Mouse (Mus musculus) ES-E14 (cell line): ENCODE measurements around the gene Leng9. TPM values are rescaled to one million over a fixed set of nuclear protein-coding genes. Genes with fewer than 3 reads are reported as not detected.

ENCODE experiments used
- DNase-seq: peaks from one replicate; pipeline ENCODE4 v3.0.0-alpha.2; 2013; ENCODE audit warnings: low read depth, low spot score
- H3K27ac ChIP-seq: 2 replicates; pipeline ENCODE4 v1.5.1; 2012; ENCODE audit warnings: low read depth, mild to moderate bottlenecking, low read length, moderate library complexity, mixed read lengths; ENCODE audit not compliant: poor library complexity, insufficient read depth, severe bottlenecking
- H3K36me3 ChIP-seq: 2 replicates; pipeline ENCODE4 v1.6.1; 2012; ENCODE audit warnings: mild to moderate bottlenecking, low read length, moderate library complexity, mixed read lengths; ENCODE audit not compliant: control insufficient read depth, poor library complexity, insufficient read depth, severe bottlenecking
- H3K4me1 ChIP-seq, 2 experiments: fragments of 150-350 bp in 1 of 2; sonication (generic) in 1 of 2; 2 replicates each; pipeline ENCODE4 v1.6.1; 2012; ENCODE audit warnings: low read length in 2 of 2, mild to moderate bottlenecking in 1 of 2, mixed read lengths in 1 of 2; ENCODE audit not compliant: control insufficient read depth in 2 of 2, insufficient read depth in 2 of 2, poor library complexity in 1 of 2
- H3K4me3 ChIP-seq, 2 experiments: fragments of 150-350 bp in 1 of 2; sonication (generic) in 1 of 2; 2 replicates each; pipeline ENCODE4 v1.5.1; 2012; ENCODE audit warnings: low read length in 2 of 2, low read depth in 1 of 2, mild to moderate bottlenecking in 1 of 2, mixed read lengths in 1 of 2; ENCODE audit not compliant: insufficient read depth in 1 of 2, poor library complexity in 1 of 2, severe bottlenecking in 1 of 2
- H3K9ac ChIP-seq: 2 replicates; pipeline ENCODE4 v1.6.1; 2012; ENCODE audit warnings: low read depth, mild to moderate bottlenecking, low read length, mixed read lengths; ENCODE audit not compliant: poor library complexity, insufficient read depth, severe bottlenecking
- H3K9me3 ChIP-seq: fragments of 150-350 bp; sonication (generic); 2 replicates; pipeline ENCODE4 v1.6.1; 2012; ENCODE audit warnings: low read depth, mild to moderate bottlenecking, low read length; ENCODE audit not compliant: control insufficient read depth, insufficient read depth
- CHD2 ChIP-seq: IDR thresholded peaks from 2 replicates; pipeline ENCODE4 v1.6.1; 2014; ENCODE audit warnings: mild to moderate bottlenecking, low read depth, low read length, inconsistent platforms
- HCFC1 ChIP-seq: IDR thresholded peaks from 2 replicates; pipeline ENCODE4 v1.6.1; 2012; ENCODE audit warnings: low read length, inconsistent platforms, borderline replicate concordance; ENCODE audit not compliant: insufficient read depth
- MAFK ChIP-seq: IDR thresholded peaks from 2 replicates; pipeline ENCODE4 v1.6.1; 2014; ENCODE audit warnings: mild to moderate bottlenecking, low read depth, low read length, inconsistent platforms; ENCODE audit not compliant: insufficient read depth
- ZC3H11A ChIP-seq: IDR thresholded peaks from 2 replicates; pipeline ENCODE4 v1.6.1; 2012; ENCODE audit warnings: low read depth, mild to moderate bottlenecking, inconsistent platforms, low read length, borderline replicate concordance
- ZNF384 ChIP-seq: IDR thresholded peaks from 2 replicates; pipeline ENCODE4 v1.6.1; 2012; ENCODE audit warnings: low read depth, low read length, inconsistent platforms
- in situ Hi-C, 2 experiments: fragments of 600-800 bp; cut with MboI; formaldehyde crosslinking; loops; one replicate each; pipeline ENCODE4 v1.15.1; 2025; ENCODE audit warnings: low sequenced_read_pairs in 2 of 2, inconsistent platforms in 1 of 2; ENCODE audit not compliant: unreplicated experiment in 2 of 2
- total RNA-seq: library from RNA; depleted of rRNA; stranded (reverse); fragments of 300-350 nt; gene quantifications from 2 replicates; pipeline ENCODE4 v1.2.3, GENCODE M21; 2012

The Leng9 gene
- total RNA-seq, 1 experiment: 1.0 TPM

- in situ Hi-C loops: no loop called here
- Histone ChIP-seq H3K27ac (0 out of 2 replicates have a peak overlapping the region, but pooled peaks have one; percentile 85), H3K36me3 (no peaks in the 10 kb centered on the region; the same call in 1 of the 2 replicates), H3K4me1 (peaks cover 7 to 44% of the 10 kb centered on the region in 2 experiments; a peak in 3 of 4 replicates), H3K9me3 (no peaks in the 10 kb centered on the region), H3K4me3 (peak overlapping the region; percentile 7 to 10; a peak in 2 of 4 replicates), H3K9ac (peak overlapping the region; percentile 63; the same call in 1 of the 2 replicates)
- DNase-seq: no peak
- no peak for TF ChIP-seq MAFK
These were observed 27.4 kb downstream of the Leng9 start for GRCm38 (mm10) chr7:4122783-4123182.

GRCm38 (mm10) chr7:4122076-4122768 is 28.0 kb downstream of the Leng9 start:
- Histone ChIP-seq H3K4me1 (peaks cover 7 to 43% of the 10 kb centered on the region in 2 experiments; a peak in 3 of 4 replicates), H3K36me3 (no peaks in the 10 kb centered on the region; the same call in 1 of the 2 replicates), H3K4me3 (peak overlapping the region; percentile 7 to 10; a peak in 2 of 4 replicates), H3K27ac (no peak overlapping the region), H3K9ac (no peak overlapping the region; the same call in 1 of the 2 replicates), H3K9me3 (no peaks in the 10 kb centered on the region)
- no peak for DNase-seq
- in situ Hi-C loops: no loop called here
- TF ChIP-seq ZNF384 (no peak), CHD2 (no peak), HCFC1 (no peak), MAFK (no peak), ZC3H11A (no peak)

- in situ Hi-C loops: no loop called here
- peak overlapping the region; percentile 79 to 88 for H3K4me3 ChIP-seq
- peak overlapping the region; percentile 82; the same call in 1 of the 2 replicates for H3K9ac ChIP-seq
- no peak for DNase-seq
- TF ChIP-seq MAFK (no peak), ZC3H11A (no peak), HCFC1 (no peak), ZNF384 (no peak), CHD2 (no peak)
- no peak overlapping the region for H3K27ac ChIP-seq
- no peaks in the 10 kb centered on the region for H3K36me3 ChIP-seq
- H3K9me3 ChIP-seq: no peaks in the 10 kb centered on the region
- peaks cover 2 to 34% of the 10 kb centered on the region in 2 experiments; a peak in 3 of 4 replicates for H3K4me1 ChIP-seq
These were observed 29.9 kb downstream of the Leng9 start for GRCm38 (mm10) chr7:4119976-4120921.

- H3K4me3 ChIP-seq: peak within 1 kb of the TSS; percentile 79 to 88
- H3K9ac ChIP-seq: peak within 1 kb of the TSS; percentile 82
- no peak for TF ChIP-seq HCFC1
- TF ChIP-seq CHD2: no peak
- TF ChIP-seq MAFK: no peak
- no peak for TF ChIP-seq ZC3H11A
- TF ChIP-seq ZNF384: no peak
- no peaks in the 10 kb centered on the region for H3K9me3 ChIP-seq
- no peak within 1 kb of the TSS for H3K27ac ChIP-seq
- no peaks in the 10 kb centered on the region for H3K36me3 ChIP-seq
- in situ Hi-C loops: no loop called here
- peaks cover 0 to 31% of the 10 kb centered on the region in 2 experiments; a peak in 3 of 4 replicates for H3K4me1 ChIP-seq
- no peak for DNase-seq
These were observed 30.8 kb downstream of the Leng9 start, which contains the start of gene Ttyh1 for GRCm38 (mm10) chr7:4119344-4119902. TSS of gene Ttyh1 (plus strand) at chr7:4119408.
